Mouse (Mus musculus): ENCODE measurements around the gene Baiap2l1.

Baiap2l1 gene

DNA sequence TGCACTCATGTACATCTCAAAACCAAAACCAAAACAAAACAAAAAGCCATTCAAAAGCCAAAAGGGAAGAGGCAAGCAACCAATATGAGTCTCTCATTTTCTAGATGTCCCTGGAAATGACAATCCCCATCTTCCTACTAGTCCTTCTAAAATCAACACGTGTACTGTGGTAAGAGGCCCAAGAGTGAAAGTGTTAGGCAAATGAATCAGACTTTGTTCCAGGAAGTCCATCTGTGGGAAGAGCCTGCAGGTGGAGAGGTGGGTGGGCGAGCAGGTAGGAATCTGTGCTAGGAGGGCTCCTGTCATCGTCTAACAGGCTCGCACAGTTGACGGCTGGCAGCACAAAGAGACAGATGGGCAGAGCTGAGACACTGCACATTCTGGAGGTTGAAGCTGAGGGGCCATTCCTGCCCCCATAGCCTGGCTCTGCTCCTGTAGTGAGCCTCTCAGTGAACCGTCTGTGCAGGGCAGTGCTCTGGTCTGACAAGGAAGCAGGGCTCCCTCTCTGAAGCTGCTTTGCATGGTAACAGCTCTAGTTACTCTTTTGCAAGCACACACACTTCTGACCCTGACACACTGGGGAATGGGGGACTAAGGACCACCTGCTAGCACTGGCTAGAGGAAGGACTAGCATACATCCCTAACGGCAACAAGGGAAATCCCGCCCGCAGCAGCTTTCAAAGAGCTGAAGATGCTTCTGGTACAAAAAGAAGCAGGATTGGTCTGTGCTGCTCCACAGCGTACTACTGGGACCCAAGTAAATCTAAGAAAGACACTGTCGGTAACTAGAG, 75.2 kb downstream of the Baiap2l1 start:
- no peak for DNase-seq

GRCm38 (mm10) chr5:144279926-144280325, 78.0 kb downstream of the Baiap2l1 start:
- no peak for DNase-seq

DNA sequence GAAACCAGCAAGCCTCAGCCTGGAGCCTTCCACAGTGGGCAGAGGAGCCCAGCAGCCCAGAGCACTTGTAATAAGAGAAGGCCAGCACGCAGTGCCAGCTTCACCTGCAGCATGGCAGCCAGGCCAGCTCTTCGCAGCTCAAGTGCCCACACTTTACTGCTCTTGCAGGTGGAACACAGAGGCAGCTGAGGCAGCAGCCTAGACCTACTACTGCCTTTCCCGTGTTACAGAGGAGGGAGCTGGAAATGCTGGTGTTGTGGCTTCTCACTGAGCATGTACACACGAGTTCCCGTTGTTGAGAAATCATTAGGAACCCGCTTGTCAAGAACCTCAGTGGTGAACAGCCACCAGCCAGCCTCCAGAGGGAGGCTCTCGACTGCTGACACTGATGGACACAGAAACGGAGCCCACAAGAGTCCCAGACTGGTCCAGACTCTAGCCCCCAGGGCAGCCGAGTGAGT, 78.8 kb downstream of the Baiap2l1 start:
- no peak for DNase-seq

GRCm38 (mm10) chr5:144278374-144278960, 79.4 kb downstream of the Baiap2l1 start:
- no peak for DNase-seq

DNA sequence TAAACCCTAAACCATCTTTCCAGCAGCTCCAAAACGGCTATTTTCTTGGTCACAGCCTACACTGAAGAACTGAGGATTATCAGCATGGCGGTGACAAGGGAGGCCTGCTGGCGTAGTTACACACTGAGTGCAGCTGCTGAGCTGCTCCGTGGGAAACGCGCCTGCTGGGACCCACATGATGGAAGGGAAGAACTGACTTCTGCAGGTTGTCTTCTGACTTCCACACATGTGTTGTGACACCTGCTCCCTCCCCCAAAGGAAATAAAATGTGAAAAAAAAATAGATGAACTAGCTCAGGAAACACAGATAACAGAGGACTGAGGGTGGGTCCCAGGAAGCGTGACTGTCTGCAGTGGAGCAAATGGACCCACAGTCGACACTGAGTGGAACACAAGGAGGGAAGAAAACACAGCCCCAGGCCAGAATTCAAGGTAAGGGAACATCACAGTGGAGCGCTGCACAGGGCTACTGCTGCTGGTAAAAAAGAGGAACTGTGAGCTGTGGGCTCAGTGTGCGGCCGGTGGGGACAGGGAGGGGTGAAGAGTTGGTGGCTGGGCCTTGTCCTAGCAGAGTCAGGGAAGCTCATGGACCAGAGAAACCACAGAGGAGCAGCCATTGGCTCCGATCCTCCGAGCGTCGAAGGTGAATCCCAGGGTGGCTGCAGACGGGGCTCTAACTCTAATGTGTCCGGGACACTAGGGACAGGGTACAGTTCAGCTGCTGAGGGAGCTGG, 80.8 kb downstream of the Baiap2l1 start:
- no peak for DNase-seq

DNA sequence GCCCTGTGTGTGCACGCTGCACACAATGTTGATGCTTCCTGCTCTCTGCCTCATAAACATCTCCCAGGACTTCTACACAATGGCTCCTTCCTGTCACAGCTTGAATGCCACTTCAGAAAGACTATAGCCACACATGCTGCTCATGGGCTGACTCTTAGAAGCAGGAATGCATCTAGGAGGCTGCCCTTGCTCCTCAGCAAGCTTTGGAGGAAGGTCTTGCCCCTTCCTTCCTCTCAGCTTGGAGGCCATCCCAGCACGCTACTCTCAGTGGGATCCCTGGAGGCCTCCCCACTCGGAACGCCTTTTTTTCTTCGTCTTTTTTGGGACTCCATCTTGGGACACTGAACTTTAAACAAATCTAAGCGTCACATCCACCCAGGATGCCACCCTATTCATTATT, 83.0 kb downstream of the Baiap2l1 start:
- no peak for DNase-seq

DNA sequence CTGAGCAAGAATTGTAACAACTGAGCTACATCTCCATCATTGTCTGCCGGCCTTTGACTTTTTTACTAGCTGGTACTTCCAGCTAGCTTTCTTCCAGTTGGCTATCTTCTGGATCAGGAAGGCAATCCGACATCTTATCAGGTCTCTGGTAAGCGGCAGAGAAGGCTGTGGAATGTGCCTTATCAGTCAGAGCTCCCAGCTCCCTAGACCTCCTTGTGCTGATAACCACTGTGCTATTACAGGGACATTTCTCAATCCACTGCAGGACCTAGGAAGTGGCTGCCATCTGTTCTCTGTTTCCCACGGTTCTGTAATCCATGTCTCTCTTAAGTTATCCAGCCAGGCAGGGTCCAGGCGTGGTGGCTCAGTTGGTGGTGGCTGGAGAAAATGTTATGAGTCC, 86.1 kb downstream of the Baiap2l1 start:
- DNase-seq: no peak

DNA sequence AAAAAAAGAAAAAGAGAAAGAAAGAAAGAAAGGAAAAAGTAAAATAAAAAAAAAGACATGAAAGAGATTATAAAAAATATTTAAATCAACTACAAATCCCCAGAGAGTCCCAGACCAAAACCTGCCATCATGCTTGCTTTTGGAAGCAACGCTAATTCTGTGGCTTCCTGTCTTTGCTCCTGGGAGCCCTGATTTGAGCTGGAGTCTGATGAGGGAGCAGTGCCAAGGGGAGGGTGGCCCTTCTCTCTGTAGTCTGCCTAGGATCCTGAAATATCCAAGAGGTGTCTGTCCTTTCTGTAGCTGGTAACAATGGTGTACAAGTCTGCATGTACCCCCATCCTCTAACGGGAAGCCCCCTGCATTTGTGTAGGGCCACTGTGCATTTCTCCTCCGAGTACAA, 86.8 kb downstream of the Baiap2l1 start:
- no peak for DNase-seq

DNA sequence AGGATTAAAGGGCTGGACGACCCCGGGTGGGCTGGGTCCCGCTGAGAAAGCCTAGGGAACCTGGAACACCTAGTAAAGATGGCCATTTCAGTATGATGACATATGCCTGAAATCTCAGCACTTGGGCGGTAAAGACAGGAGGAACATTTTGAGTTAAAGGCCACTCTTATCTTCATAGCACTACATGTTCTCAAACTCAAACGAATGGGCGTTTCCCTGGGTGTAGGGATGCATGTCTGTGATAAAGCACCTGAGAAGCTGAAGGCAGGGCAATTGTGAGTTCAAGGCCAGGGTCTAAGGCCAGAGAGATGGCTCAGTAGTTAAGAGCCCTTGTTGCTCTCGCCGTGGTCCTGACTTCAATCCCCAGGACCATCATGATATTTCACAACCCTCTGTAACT, 87.5 kb downstream of the Baiap2l1 start:
- no peak for DNase-seq

DNA sequence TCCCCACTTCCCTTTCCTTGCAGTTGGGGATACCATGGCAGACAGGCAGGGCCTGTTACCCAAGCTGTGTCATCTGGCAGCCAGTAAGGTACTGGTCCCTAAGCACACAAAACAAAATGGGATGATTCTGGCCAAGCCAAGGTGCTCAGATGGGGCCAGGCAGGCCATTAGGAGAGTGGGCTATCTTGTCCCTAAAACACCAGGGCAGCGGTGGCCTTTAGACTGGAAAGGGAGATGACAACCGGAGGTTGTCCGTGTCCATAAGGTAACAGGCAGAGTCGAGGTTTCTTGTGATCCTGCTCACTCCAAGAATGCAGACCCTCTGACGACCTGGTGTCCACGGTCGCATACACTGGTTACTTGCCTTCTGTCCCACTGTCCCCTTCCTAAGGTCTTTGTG, 88.0 kb downstream of the Baiap2l1 start:
- DNase-seq: no peak

DNA sequence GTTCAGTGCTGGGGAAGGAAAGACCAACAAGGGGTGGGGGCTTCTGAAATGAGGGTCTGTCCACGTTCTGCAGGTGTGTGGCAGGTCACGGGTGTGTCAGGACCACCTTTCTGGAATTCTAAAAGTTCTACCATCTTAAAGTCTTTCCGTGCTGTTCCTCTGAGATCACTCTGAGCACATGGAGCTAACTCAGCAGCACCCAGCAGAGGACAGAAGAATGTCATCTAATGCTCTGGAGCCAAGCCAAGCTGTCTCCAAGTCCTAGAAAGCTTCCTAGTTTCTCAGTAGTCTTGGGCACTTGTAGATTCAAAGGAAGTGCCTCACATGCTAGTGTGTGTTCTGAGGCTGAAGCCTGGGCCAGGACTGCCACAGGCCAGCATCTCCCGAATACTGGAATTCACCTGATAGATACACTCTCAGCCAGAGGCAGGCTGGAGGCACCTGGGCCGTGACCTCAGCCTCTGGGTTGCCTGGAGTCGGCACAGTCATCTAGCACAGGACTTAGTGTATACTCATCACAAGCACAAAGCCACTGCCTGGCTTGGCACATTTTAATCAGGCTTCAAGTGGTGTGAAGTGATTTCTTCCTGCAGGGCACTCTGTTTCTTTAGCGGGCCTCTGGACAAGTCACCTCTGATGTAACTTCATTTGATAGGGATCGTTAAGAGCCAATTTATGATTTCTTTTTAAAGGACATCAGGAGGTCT, 90.2 kb downstream of the Baiap2l1 start:
- no peak for DNase-seq

DNA sequence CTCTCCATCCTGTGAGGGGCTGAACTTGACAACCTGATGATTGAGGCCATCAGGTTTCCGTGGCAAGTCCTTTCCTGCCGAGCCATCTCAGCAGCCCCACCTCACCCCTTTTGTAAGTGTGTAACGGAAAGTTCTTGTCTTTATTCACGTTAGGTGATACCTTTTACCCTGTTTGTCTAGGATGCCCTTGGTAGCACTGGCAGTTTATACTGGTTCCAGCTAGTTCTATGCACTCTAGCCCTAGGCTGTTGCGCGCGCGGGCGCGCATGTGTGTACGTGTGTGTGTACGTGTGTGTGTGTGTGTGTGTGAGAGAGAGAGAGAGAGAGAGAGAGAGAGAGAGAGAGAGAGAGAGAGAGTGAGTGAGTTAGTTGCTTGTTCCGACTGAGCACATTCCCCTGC, 94.4 kb downstream of the Baiap2l1 start:
- no peak for DNase-seq

DNA sequence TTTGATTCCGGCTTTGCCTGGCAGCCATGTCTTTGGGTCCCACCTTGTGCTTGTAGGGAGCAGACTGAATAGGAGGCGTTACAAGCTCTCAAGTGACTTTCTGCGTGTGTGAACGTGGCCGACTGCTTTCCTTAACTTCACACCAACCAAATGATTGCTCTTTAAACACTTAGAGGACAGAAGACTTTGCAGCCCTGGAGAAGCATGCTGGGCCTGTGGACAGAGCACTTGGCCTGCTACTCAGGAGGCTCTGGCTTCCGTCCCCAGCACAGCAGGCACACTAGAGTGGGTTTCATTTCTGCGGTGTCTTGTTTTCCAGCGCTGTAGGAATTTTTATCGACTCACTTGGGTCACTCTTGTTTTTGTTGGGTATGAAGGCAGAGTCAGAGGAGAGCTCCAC, 94.8 kb downstream of the Baiap2l1 start:
- DNase-seq: no peak

- no peak for DNase-seq
Observed at GRCm38 (mm10) chr5:144261829-144262228, 96.1 kb downstream of the Baiap2l1 start.

DNA sequence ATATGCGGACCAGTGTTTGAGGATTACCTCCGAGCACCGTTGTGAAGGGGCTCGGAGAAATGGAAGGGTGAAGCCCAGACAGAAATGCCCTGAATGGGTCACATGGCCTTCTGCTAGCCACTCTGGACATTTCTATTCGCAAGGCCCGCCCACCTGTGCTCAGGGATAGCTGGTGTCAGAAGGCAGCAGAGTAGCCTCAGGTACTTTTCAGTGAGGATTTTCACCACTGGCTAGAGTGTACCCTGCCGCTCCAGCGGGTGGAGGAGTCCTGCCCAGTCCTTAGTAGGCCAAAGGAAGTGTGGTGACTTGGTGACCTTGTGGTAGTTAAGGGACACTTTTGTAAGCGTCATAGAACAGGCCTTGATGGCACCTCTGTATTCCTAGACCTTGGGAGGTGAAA, 96.6 kb downstream of the Baiap2l1 start:
- no peak for DNase-seq

DNA sequence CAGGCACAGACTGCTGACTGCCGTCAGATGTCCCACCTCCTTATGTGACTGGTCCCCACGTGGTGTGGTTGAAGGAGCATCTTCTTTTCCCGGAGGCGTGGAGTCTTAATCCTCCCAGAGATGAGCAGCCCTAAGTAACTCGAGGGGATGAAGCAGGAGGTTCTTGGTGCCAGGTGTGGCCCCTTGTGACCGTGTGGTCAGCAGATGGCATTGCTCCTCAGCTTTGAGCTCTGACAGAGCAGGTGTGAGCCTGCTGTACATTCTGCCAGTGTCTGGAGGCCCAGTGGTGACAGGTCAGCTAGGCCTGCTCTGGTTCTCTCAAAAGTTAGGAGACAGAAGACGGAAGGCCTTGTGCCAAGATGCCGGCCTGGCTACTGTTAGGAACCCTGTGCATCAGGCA, 97.4 kb downstream of the Baiap2l1 start:
- no peak for DNase-seq

- no peak for DNase-seq
Observed at GRCm38 (mm10) chr5:144259228-144259627, 98.7 kb downstream of the Baiap2l1 start.

- no peak for DNase-seq
Observed at GRCm38 (mm10) chr5:144258687-144259086, 99.2 kb downstream of the Baiap2l1 start.

GRCm38 (mm10) chr5:144258131-144258611, 99.7 kb downstream of the Baiap2l1 start:
- no peak for DNase-seq

GRCm38 (mm10) chr5:144257451-144258110, 100.3 kb downstream of the Baiap2l1 start:
- DNase-seq: no peak

DNA sequence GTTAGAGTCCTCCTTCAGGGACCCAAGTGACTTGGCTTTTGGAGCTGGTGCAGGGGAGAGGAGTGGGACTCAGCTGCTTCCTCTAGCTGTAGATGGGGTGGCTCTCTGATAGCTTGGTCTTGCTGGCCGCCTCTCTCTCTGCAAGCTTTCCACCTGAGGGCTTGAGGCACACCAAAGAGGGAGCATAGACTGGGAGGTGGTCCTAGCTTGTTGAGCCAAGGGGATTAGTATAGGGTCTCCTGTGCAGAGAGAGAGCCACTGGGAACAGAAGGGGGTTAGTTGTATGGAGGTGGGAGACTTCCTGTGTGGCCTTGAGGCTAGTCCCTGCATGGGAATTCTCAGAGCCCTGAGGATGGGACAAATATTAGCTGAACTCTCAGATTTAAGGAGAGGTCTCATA, 101.0 kb downstream of the Baiap2l1 start:
- no peak for DNase-seq

DNA sequence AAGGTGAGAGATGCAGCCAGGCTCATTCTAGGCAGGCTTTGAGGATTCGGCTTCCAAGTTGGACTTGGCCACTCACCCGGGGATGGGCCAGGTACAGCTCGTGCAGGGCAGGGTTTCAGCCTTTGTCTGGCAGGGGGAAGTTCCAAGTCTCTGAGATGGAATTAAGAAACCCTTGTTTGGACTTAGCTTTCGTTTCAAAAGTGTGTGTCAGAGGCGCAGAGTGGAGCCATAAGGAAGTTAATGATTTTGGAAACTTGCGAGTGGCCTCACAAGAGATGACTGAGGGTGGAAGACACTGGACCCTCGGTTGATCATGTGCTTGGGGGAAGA, 101.4 kb downstream of the Baiap2l1 start:
- DNase-seq: no peak

Measured in retina, postnatal 1 day (tissue).